Mouse (Mus musculus) CH12.LX (cell line): Measurements from ENCODE around the gene Scpep1. TPM values are rescaled to one million over a fixed set of nuclear protein-coding genes. Genes with fewer than 3 reads are reported as not detected.

Source experiments
- DNase-seq: peaks from one replicate; pipeline ENCODE4 v3.0.0-alpha.2; 2013; ENCODE audit errors: extremely low read depth
- H3K27ac ChIP-seq: 2 replicates; pipeline ENCODE4 v1.5.1; 2012; ENCODE audit warnings: low read depth, mild to moderate bottlenecking, control low read depth, moderate library complexity; ENCODE audit not compliant: insufficient read depth
- H3K27me3 ChIP-seq: replicated peaks from 2 replicates; pipeline ENCODE3; 2012; ENCODE audit warnings: inconsistent platforms
- H3K36me3 ChIP-seq, 2 experiments: replicated peaks in 1 of 2; 2 replicates each; pipeline versions ENCODE3 to v1.6.1; 2012; ENCODE audit warnings: inconsistent platforms in 1 of 2, low read length in 1 of 2, mild to moderate bottlenecking in 1 of 2, mixed read lengths in 1 of 2, moderate library complexity in 1 of 2; ENCODE audit not compliant: control insufficient read depth in 1 of 2, insufficient read depth in 1 of 2
- H3K4me1 ChIP-seq, 2 experiments: 2 replicates each; pipeline ENCODE4 v1.6.1; 2012; ENCODE audit warnings: inconsistent platforms in 1 of 2, moderate library complexity in 1 of 2; ENCODE audit not compliant: insufficient read depth in 2 of 2, control insufficient read depth in 1 of 2
- H3K4me2 ChIP-seq: 2 replicates; pipeline ENCODE4 v1.6.1; 2012; ENCODE audit warnings: low read depth, mild to moderate bottlenecking, control low read depth; ENCODE audit not compliant: poor library complexity, insufficient read depth, severe bottlenecking
- H3K4me3 ChIP-seq, 3 experiments: fragments of 150-350 bp in 1 of 3; sonication (generic) in 1 of 3; replicated peaks in 1 of 3; 2 replicates each; pipeline versions ENCODE3 to v1.5.1; 2011 to 2012; ENCODE audit warnings: low read depth in 2 of 3, low read length in 2 of 3, mild to moderate bottlenecking in 2 of 3, moderate library complexity in 2 of 3, control low read depth in 1 of 3, improper control_type of control experiment in 1 of 3, inconsistent platforms in 1 of 3, mixed read lengths in 1 of 3; ENCODE audit not compliant: poor library complexity in 1 of 3
- H3K79me2 ChIP-seq: replicated peaks from 2 replicates; pipeline ENCODE4 v1.6.1; 2012; ENCODE audit warnings: mild to moderate bottlenecking, moderate library complexity; ENCODE audit not compliant: control insufficient read depth, poor library complexity, insufficient read depth, severe bottlenecking; ENCODE audit errors: extremely low read depth
- H3K9ac ChIP-seq: 2 replicates; pipeline ENCODE4 v1.6.1; 2012; ENCODE audit warnings: low read depth, mild to moderate bottlenecking, control low read depth, moderate library complexity; ENCODE audit not compliant: insufficient read depth
- H3K9me3 ChIP-seq: replicated peaks from 2 replicates; pipeline ENCODE3; 2012; ENCODE audit warnings: low read length, inconsistent platforms, mixed read lengths
- BHLHE40 ChIP-seq: IDR thresholded peaks from 2 replicates; pipeline ENCODE4 v1.6.1; 2011; ENCODE audit warnings: mild to moderate bottlenecking, low read depth, low read length, improper control_type of control experiment
- CHD1 ChIP-seq: IDR thresholded peaks from 2 replicates; pipeline ENCODE4 v1.6.1; 2012; ENCODE audit warnings: low read depth, low read length, improper control_type of control experiment, inconsistent platforms
- CTCF ChIP-seq, 2 experiments: IDR thresholded peaks in 1 of 2; conservative IDR thresholded peaks in 1 of 2; 2 replicates each; pipeline ENCODE4 v1.5.1; 2011 to 2012; ENCODE audit warnings: low read depth in 2 of 2, low read length in 2 of 2, improper control_type of control experiment in 1 of 2, inconsistent platforms in 1 of 2, mild to moderate bottlenecking in 1 of 2, moderate library complexity in 1 of 2
- E2F4 ChIP-seq: IDR thresholded peaks from 2 replicates; pipeline ENCODE4 v1.6.1; 2011; ENCODE audit warnings: low read depth, low read length, improper control_type of control experiment; ENCODE audit not compliant: insufficient replicate concordance
- ELF1 ChIP-seq: IDR thresholded peaks from 2 replicates; pipeline ENCODE4 v1.6.1; 2014; ENCODE audit warnings: low read depth, mild to moderate bottlenecking, inconsistent platforms, low read length, improper control_type of control experiment
- EP300 ChIP-seq: IDR thresholded peaks from 2 replicates; pipeline ENCODE4 v1.6.1; 2011; ENCODE audit warnings: low read length, improper control_type of control experiment
- GABPA ChIP-seq: IDR thresholded peaks from 2 replicates; pipeline ENCODE4 v1.6.1; 2012; ENCODE audit warnings: low read depth, low read length, improper control_type of control experiment, inconsistent platforms; ENCODE audit not compliant: insufficient replicate concordance
- IRF4 ChIP-seq: IDR thresholded peaks from 2 replicates; pipeline ENCODE4 v1.6.1; 2014; ENCODE audit warnings: low read depth, mild to moderate bottlenecking, inconsistent platforms, low read length, improper control_type of control experiment
- JUND ChIP-seq: conservative IDR thresholded peaks from 2 replicates; pipeline ENCODE4 v1.6.1; 2011; ENCODE audit warnings: low read depth, low read length, improper control_type of control experiment
- MAFK ChIP-seq: IDR thresholded peaks from 2 replicates; pipeline ENCODE4 v1.6.1; 2011; ENCODE audit warnings: low read length, improper control_type of control experiment; ENCODE audit not compliant: insufficient replicate concordance
- MAZ ChIP-seq: IDR thresholded peaks from 2 replicates; pipeline ENCODE4 v1.6.1; 2012; ENCODE audit warnings: low read depth, mild to moderate bottlenecking, inconsistent platforms, low read length, improper control_type of control experiment, moderate library complexity
- MEF2A ChIP-seq: IDR thresholded peaks from 2 replicates; pipeline ENCODE4 v1.6.1; 2014; ENCODE audit warnings: low read depth, mild to moderate bottlenecking, inconsistent platforms, low read length, improper control_type of control experiment, borderline replicate concordance
- MXI1 ChIP-seq: IDR thresholded peaks from 2 replicates; pipeline ENCODE4 v1.6.1; 2011; ENCODE audit warnings: mild to moderate bottlenecking, low read depth, low read length, improper control_type of control experiment
- MYC ChIP-seq: IDR thresholded peaks from 2 replicates; pipeline ENCODE4 v1.6.1; 2011; ENCODE audit warnings: low read depth, mild to moderate bottlenecking, improper control_type of control experiment, low read length
- NELFE ChIP-seq: IDR thresholded peaks from 2 replicates; pipeline ENCODE4 v1.6.1; 2011; ENCODE audit warnings: low read depth, low read length, improper control_type of control experiment
- PAX5 ChIP-seq: IDR thresholded peaks from 2 replicates; pipeline ENCODE4 v1.6.1; 2012; ENCODE audit warnings: low read length, inconsistent platforms, mixed read lengths
- POLR2AphosphoS2 ChIP-seq: IDR thresholded peaks from 2 replicates; pipeline ENCODE4 v1.6.1; 2011; ENCODE audit warnings: low read depth, low read length, improper control_type of control experiment
- RAD21 ChIP-seq: IDR thresholded peaks from 2 replicates; pipeline ENCODE4 v1.6.1; 2011; ENCODE audit warnings: low read depth, mild to moderate bottlenecking, low read length, improper control_type of control experiment, moderate library complexity
- RCOR1 ChIP-seq: conservative IDR thresholded peaks from 2 replicates; pipeline ENCODE4 v1.6.1; 2012; ENCODE audit warnings: low read depth, mild to moderate bottlenecking, inconsistent platforms, low read length, improper control_type of control experiment
- SIN3A ChIP-seq: IDR thresholded peaks from 2 replicates; pipeline ENCODE4 v1.6.1; 2012; ENCODE audit warnings: low read length, improper control_type of control experiment, inconsistent platforms
- TBP ChIP-seq: conservative IDR thresholded peaks from 2 replicates; pipeline ENCODE4 v1.6.1; 2011; ENCODE audit warnings: low read depth, low read length, improper control_type of control experiment
- TCF12 ChIP-seq: IDR thresholded peaks from 2 replicates; pipeline ENCODE4 v1.6.1; 2014; ENCODE audit warnings: low read depth, mild to moderate bottlenecking, inconsistent platforms, low read length, improper control_type of control experiment
- UBTF ChIP-seq: IDR thresholded peaks from 2 replicates; pipeline ENCODE4 v1.6.1; 2012; ENCODE audit warnings: low read depth, mild to moderate bottlenecking, inconsistent platforms, low read length, improper control_type of control experiment, moderate library complexity
- USF1 ChIP-seq: IDR thresholded peaks from 2 replicates; pipeline ENCODE4 v1.6.1; 2014; ENCODE audit warnings: low read depth, mild to moderate bottlenecking, inconsistent platforms, low read length, improper control_type of control experiment
- ZMIZ1 ChIP-seq: IDR thresholded peaks from 2 replicates; pipeline ENCODE4 v1.6.1; 2012; ENCODE audit warnings: low read depth, mild to moderate bottlenecking, inconsistent platforms, low read length, improper control_type of control experiment
- dilution Hi-C: fragments of 300-500 bp; cut with MboI; formaldehyde crosslinking; loops from 2 replicates; pipeline ENCODE4 v1.14.3; 2020; ENCODE audit warnings: low sequenced_read_pairs; ENCODE audit not compliant: extremely low pct_unique_long_range_greater_than_20kb, extremely low pct_ligation_motif_present
- in situ Hi-C: fragments of 300-500 bp; cut with MboI; formaldehyde crosslinking; loops from 3 replicates; pipeline ENCODE4 v1.14.3; 2019; ENCODE audit warnings: low sequenced_read_pairs, low pct_ligation_motif_present, low pct_unique_long_range_greater_than_20kb, mixed read lengths
- polyA plus RNA-seq: library from polyadenylated mRNA; unstranded; fragments of >175 nt; gene quantifications from 2 replicates; pipeline ENCODE4 v1.2.1, GENCODE M21; 2012; ENCODE audit warnings: low read depth; ENCODE audit not compliant: insufficient read length
- total RNA-seq, 2 experiments: library from RNA; depleted of rRNA; stranded (reverse); fragments of 300-350 nt in 1 of 2; fragments of >200 nt in 1 of 2; gene quantifications; 2 replicates each; pipeline ENCODE4 v1.2.3; 2012 to 2014

Scpep1 gene
- total and polyA plus RNA-seq, 3 experiments: 84.5 to 210 (median 121) TPM

DNA sequence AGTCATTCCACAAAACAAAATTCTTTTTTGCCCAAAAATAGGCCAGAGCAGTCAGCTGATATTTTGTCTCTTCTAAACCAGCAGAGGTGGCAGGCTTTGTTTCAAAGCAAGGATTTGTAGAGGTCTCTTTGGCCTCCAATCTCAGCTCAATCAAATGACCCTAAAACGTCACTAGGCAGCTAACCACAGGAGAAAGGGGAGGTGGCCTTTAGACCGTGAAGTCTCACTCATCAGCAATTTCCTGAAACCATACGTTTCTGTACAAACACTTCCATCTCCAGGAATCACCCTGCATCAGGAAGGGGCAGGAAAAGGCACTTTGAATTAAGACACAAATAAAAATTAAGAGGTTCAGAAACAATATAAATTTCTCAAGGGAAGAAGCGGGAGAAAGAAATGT is 462 bp downstream of the Scpep1 start:
- Histone ChIP-seq H3K27ac (peak overlapping the region; percentile 80), H3K4me3 (peak overlapping the region; percentile 59 to 73 (median 62)), H3K4me1 (peaks cover 12 to 49% of the 10 kb centered on the region in 2 experiments), H3K4me2 (peak overlapping the region; percentile 98), H3K9me3 (no peaks in the 10 kb centered on the region), H3K36me3 (peaks cover 7 to 20% of the 10 kb centered on the region in 2 experiments), H3K79me2 (peaks cover 24% of the 10 kb centered on the region), H3K27me3 (no peaks in the 10 kb centered on the region), H3K9ac (peak overlapping the region; percentile 74)
- in situ Hi-C loops: loop anchor here (5.0 kb wide), 2 partner anchors 48 to 103 kb away; no protein-coding TSS in a partner anchor
- no peak for TF ChIP-seq RCOR1
- 0 out of 2 replicates have a peak, but pooled peaks have one; percentile 30 for TF ChIP-seq ELF1
- no peak for TF ChIP-seq USF1
- no peak for TF ChIP-seq MYC
- peak; percentile 87 for TF ChIP-seq SIN3A
- peak; percentile 73 for TF ChIP-seq MAFK
- no peak for TF ChIP-seq NELFE
- peak; percentile 75 for TF ChIP-seq MEF2A
- TF ChIP-seq RAD21: no peak
- peak; percentile 49; the same call in 1 of the 2 replicates for TF ChIP-seq TBP
- peak; percentile 92 for DNase-seq
- dilution Hi-C loops: no loop called here

DNA sequence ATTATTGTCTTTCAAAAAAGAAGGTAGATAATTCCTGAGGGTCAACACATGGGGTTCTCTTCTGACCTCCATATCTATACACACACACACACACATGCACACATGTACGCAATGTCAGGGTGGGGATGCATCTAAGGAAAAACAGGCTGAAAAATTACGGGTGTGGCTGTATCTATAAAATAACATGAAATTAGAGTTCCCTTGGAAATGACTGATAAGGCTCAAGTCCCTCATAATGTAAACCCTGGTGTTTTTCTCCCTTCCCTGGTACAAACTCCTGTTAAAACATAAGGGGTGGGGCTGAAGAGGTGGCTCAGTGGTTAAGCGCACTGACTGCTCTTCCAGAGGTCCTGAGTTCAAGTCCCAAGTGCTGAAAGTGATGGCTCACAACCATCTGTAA is 1.7 kb downstream of the Scpep1 start:
- DNase-seq: no peak
- peak; percentile 38 for TF ChIP-seq SIN3A
- TF ChIP-seq TBP: no peak
- peaks cover 33% of the 10 kb centered on the region for H3K79me2 ChIP-seq
- H3K4me3 ChIP-seq: peak overlapping the region; percentile 22 to 73 (median 62)
- H3K9me3 ChIP-seq: no peaks in the 10 kb centered on the region
- H3K36me3 ChIP-seq: peaks cover 9 to 31% of the 10 kb centered on the region in 2 experiments
- peak overlapping the region; percentile 98 for H3K4me2 ChIP-seq
- H3K27ac ChIP-seq: no peak overlapping the region
- in situ Hi-C loops: loop anchor here (5.0 kb wide), 2 partner anchors 46 to 101 kb away; no protein-coding TSS in a partner anchor
- no peaks in the 10 kb centered on the region for H3K27me3 ChIP-seq
- peak overlapping the region; percentile 74 for H3K9ac ChIP-seq
- peaks cover 20 to 58% of the 10 kb centered on the region in 2 experiments for H3K4me1 ChIP-seq
- dilution Hi-C loops: no loop called here

DNA sequence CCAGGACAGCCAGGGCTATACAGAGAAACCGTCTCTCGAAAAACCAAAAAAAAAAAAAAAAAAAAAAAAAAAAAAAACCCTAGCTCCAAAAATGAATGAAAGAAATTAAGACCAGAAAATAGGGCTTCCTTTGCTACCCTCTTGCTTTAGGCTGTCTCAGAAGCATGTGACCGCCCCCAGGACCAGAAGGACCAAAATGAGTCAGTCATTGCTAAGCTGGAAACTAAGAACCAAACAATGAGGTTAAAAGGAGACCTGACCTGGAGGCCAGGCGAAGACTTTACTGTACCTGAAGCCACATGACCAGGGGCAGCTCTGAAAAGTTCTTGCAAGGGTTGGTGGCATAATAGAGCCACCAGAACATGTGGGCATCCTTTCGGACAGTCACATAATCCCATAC is 3.1 kb downstream of the Scpep1 start:
- peak overlapping the region; percentile 79 for H3K27ac ChIP-seq
- dilution Hi-C loops: no loop called here
- 0 out of 2 replicates have a peak overlapping the region, but pooled peaks have one; percentile 2 for H3K9ac ChIP-seq
- TF ChIP-seq GABPA (no peak), IRF4 (peak; percentile 99), TCF12 (peak; percentile 91), USF1 (peak; percentile 73), RAD21 (no peak; the same call in 1 of the 2 replicates), CHD1 (no peak), ELF1 (peak; percentile 18; the same call in 1 of the 2 replicates), EP300 (peak; percentile 95), BHLHE40 (peak; percentile 96), JUND (peak; percentile 93), MAZ (peak; percentile 84; the same call in 1 of the 2 replicates), UBTF (no peak), PAX5 (no peak), POLR2AphosphoS2 (peak; percentile 65; the same call in 1 of the 2 replicates), CTCF (conservative IDR thresholded peaks at IDR 0.05 in 1 of 2, IDR thresholded peaks at IDR 0.05 in 1 of 2; ENCODE audit: low read depth in 2 of 2, low read length in 2 of 2) (no peak), MXI1 (peak; percentile 87; the same call in 1 of the 2 replicates), ZMIZ1 (no peak), E2F4 (no peak)

More for the DNA sequence above, 3.1 kb downstream of the Scpep1 start:
- Histone ChIP-seq H3K27me3 (no peaks in the 10 kb centered on the region), H3K36me3 (peaks cover 15 to 44% of the 10 kb centered on the region in 2 experiments), H3K4me2 (peak overlapping the region; percentile 98), H3K9me3 (no peaks in the 10 kb centered on the region), H3K4me3 (peak overlapping the region in 2 of 3 experiments; percentile 3 to 11), H3K79me2 (peaks cover 39% of the 10 kb centered on the region), H3K4me1 (peaks cover 23 to 65% of the 10 kb centered on the region in 2 experiments)
- in situ Hi-C loops: loop anchor here (5.0 kb wide), 2 partner anchors 45 to 100 kb away; no protein-coding TSS in a partner anchor
- DNase-seq: peak; percentile 91
